In genomic region chr1:136076086-136076485, GRCm38 (mm10) we compare ENCODE assay signal across 9 mouse cellular contexts. TPM values are rescaled to one million over a fixed set of nuclear protein-coding genes. Genes with fewer than 3 reads are reported as not detected.
DNase-seq lines count a peak whose midpoint lies in the region; ATAC-seq and TF ChIP-seq lines count a peak whose summit lies in the region.
"Had no signal": no experiment of that assay in that cellular context is flagged by ENCODE, and none has a peak within 500 bp of the region (broad histone marks: within the 10 kb centered on the region; RNA-seq: fewer than 3 reads in every experiment).

No protein-coding gene starts in this region.

- 9% methylated on average over 3 of the region's 3 CpGs for WGBS in midbrain, embryonic 10.5 days
- WGBS in midbrain, embryonic 13.5 days = 8% methylated on average over 3 of the region's 3 CpGs

- no peak overlapping the region for H3K4me3 ChIP-seq in midbrain, embryonic 10.5 days
- no peak overlapping the region for H3K4me3 ChIP-seq in midbrain, embryonic 13.5 days (replicated peaks)
- H3K4me3 ChIP-seq in gastrocnemius, adult 2 months = peak overlapping the region; percentile 21; the same call in 1 of the 2 replicates

- H3K9me3 ChIP-seq in midbrain, embryonic 10.5 days (replicated peaks) = no peaks in the 10 kb centered on the region
- H3K9me3 ChIP-seq in midbrain, embryonic 13.5 days = no peaks in the 10 kb centered on the region

- H3K36me3 ChIP-seq in midbrain, embryonic 10.5 days = no peaks in the 10 kb centered on the region
- no peaks in the 10 kb centered on the region for H3K36me3 ChIP-seq in midbrain, embryonic 13.5 days

- intact Hi-C loops in gastrocnemius, adult 2 months (cut with DNase I) = loop anchor here (1.0 kb wide), 1 partner anchor 25 kb away; no protein-coding TSS in a partner anchor

- DNase-seq in midbrain, embryonic 10.5 days (ENCODE audit: low spot score) = peak; percentile 50
- peak; percentile 47 for DNase-seq in Muller cell, postnatal 12 days (ENCODE audit: inconsistent ontology term)
- peak; percentile 21 for DNase-seq in c-Kit-negative CD71-positive TER-119-positive erythroid progenitor cells, embryonic 14.5 days (ENCODE audit: low read depth, low spot score)
- peak; percentile 77 for DNase-seq in gastrocnemius, adult 2 months
- peak; percentile 19 to 25 for DNase-seq in lung, adult 18-20 months
- peak; percentile 62 for DNase-seq in testis, postnatal 10 days (ENCODE audit: low spot score)

- ATAC-seq in midbrain, embryonic 13.5 days = no peak

- H3K27me3 ChIP-seq in midbrain, embryonic 10.5 days (ENCODE audit: low read depth, poor library complexity, severe bottlenecking) = peaks cover 21% of the 10 kb centered on the region; the same call in 1 of the 2 replicates
- H3K27me3 ChIP-seq in midbrain, embryonic 13.5 days = no peaks in the 10 kb centered on the region; the same call in 1 of the 2 replicates

- no peak overlapping the region for H3K4me2 ChIP-seq in midbrain, embryonic 13.5 days (replicated peaks)

- H3K27ac ChIP-seq in midbrain, embryonic 10.5 days (replicated peaks) = no peak overlapping the region
- no peak overlapping the region for H3K27ac ChIP-seq in midbrain, embryonic 13.5 days
- peak overlapping the region; percentile 83 for H3K27ac ChIP-seq in gastrocnemius, adult 2 months

- H3K4me1 ChIP-seq in midbrain, embryonic 10.5 days = no peaks in the 10 kb centered on the region
- no peaks in the 10 kb centered on the region for H3K4me1 ChIP-seq in midbrain, embryonic 13.5 days (replicated peaks)

- TF ChIP-seq CTCF in gastrocnemius, adult 2 months (IDR thresholded peaks at IDR 0.05) = peak; percentile 86

- no peak overlapping the region for H3K9ac ChIP-seq in midbrain, embryonic 13.5 days (replicated peaks)

RNA-seq across cellular contexts. Expression of gene Cacna1s, which starts 23.5 kb away (rescaled TPM):
- 0.14 TPM in 1 of 2 replicates, not detected in the other for polyA plus RNA-seq in midbrain, embryonic 10.5 days (2016; fragmentation: Nextera tagmentation; extraction: Ambion mirVana)
- 0.22 TPM in 1 of 2 replicates, not detected in the other for polyA plus RNA-seq in midbrain, embryonic 13.5 days (2015; fragmentation: Nextera tagmentation; extraction: Ambion mirVana)
- 100 to 1,000 TPM; 779 to 840 TPM for total RNA-seq in gastrocnemius, adult 2 months (2021)

RNA-seq across cellular contexts. Expression of gene Ascl5, which starts 25.5 kb away (rescaled TPM):
- polyA plus RNA-seq in midbrain, embryonic 10.5 days (2016; fragmentation: Nextera tagmentation; extraction: Ambion mirVana) = not detected in 2 replicates
- not detected in 2 replicates for polyA plus RNA-seq in midbrain, embryonic 13.5 days (2015; fragmentation: Nextera tagmentation; extraction: Ambion mirVana)
- total RNA-seq in gastrocnemius, adult 2 months (2021) = not detected
- total RNA-seq: hematopoietic stem cell, adult 5-6 weeks had no signal
- polyA plus RNA-seq: neural tube, embryonic 14.5 days had no signal

RNA-seq across cellular contexts. Expression of gene Kif21b, which starts 55.1 kb away (rescaled TPM):
- 4.9 and 9.5 TPM in 2 replicates for polyA plus RNA-seq in midbrain, embryonic 10.5 days (2016; fragmentation: Nextera tagmentation; extraction: Ambion mirVana)
- polyA plus RNA-seq in midbrain, embryonic 13.5 days (2015; fragmentation: Nextera tagmentation; extraction: Ambion mirVana) = 44.1 and 49.3 TPM in 2 replicates
- under 1 TPM; 0.46 to 0.47 TPM for total RNA-seq in gastrocnemius, adult 2 months (2021)

Comparison
In these comparisons a context has a peak if more than half of its experiments do, and no peak if none do; other contexts are left out.
1. DNase-seq: peak in every context shown above with its lines; median percentile 77 in gastrocnemius, adult 2 months; 62 in testis, postnatal 10 days; 50 in midbrain, embryonic 10.5 days; 47 in Muller cell, postnatal 12 days; 22 in lung, adult 18-20 months; 21 in c-Kit-negative CD71-positive TER-119-positive erythroid progenitor cells, embryonic 14.5 days.